Mouse (Mus musculus): Measurements from ENCODE around the gene Eef2. TPM values are rescaled to one million over a fixed set of nuclear protein-coding genes. Genes with fewer than 3 reads are reported as not detected.
A peak's percentile ranks its signal among the peaks of the same experiment; 100 is the strongest.
"Not testable (repeated sequence)": the region's sequence is repeated elsewhere in the genome, so short reads cannot be mapped to it uniquely, and the experiment has no call there.

Eef2 gene
- total RNA-seq, 2 experiments from 2014 or later, result 1,282 to 1,799 TPM

GRCm38 (mm10) chr10:81145307-81145706, 31.1 kb upstream of the Eef2 start:
- no peak for ATAC-seq (replicated peaks; ENCODE audit: low FRiP score, low TSS enrichment, poor library complexity, severe bottlenecking)

- no peak for ATAC-seq (replicated peaks; ENCODE audit: low FRiP score, low TSS enrichment, poor library complexity, severe bottlenecking)
Measured at GRCm38 (mm10) chr10:81145778-81146177, 30.7 kb upstream of the Eef2 start.

DNA sequence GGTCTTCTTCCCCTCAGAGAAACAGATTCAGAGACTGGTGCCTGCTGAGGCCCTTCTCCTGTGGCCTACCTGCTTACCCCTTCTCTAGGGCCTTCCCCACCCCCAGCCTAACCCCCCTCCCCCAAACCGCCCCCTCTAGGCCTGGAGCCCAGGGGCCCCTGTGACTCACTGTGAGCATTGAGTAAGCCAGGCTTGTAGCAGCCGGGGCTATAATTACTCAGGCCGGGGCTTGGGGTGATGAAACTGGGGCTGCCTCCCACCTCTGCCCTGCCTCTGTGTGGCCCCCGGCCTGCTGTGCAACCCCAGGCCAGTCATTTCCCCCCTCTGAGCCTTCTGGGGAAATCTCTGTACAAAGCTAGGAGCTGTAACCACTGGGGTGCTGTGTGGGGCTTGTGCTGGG, 30.1 kb upstream of the Eef2 start:
- no peak for ATAC-seq (replicated peaks; ENCODE audit: low FRiP score, low TSS enrichment, poor library complexity, severe bottlenecking)

DNA sequence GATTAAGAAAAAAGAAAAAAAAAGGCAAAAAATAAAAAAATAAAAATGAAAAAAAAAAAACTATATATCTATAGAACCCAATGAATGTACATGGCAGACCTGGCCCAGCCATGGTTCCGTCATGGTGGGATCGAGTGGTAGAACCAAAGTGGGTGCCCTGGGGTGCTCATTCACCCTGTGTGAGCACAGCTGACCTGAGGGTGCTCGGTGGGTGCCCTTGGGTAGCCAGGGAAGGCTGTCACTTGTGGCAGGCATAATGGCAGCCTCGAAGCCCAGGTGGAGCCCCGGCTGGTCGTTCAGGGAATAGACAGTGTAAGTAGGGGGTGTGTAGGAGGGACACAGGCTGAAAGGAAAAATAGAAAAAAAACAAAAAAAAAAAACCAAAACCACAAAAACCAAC, 25.2 kb upstream of the Eef2 start:
- no peak for ATAC-seq (replicated peaks; ENCODE audit: low FRiP score, low TSS enrichment, poor library complexity, severe bottlenecking)

- no peak for ATAC-seq (replicated peaks; ENCODE audit: low FRiP score, low TSS enrichment, poor library complexity, severe bottlenecking)
Measured at GRCm38 (mm10) chr10:81152609-81153008, 23.8 kb upstream of the Eef2 start.

DNA sequence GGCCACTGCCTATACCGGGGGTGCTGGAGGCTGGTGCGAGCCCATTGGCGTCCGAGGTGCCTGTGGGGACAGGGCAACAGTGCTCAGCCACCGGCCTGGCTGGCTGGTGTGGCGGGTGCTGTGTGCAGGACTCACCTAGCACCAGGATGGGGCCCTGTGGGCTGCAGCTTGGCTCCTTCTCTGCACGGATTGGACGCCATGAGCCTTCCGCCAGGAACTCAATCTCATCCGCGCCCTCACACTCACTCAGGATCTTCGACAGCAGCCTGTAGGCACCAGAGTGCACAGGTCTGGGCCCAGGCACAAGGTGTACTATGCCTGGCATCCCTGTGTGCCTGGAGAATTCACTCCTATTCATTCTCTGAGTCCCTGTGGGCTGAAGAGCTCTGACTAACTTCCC, 22.1 kb upstream of the Eef2 start:
- ATAC-seq (replicated peaks; ENCODE audit: low FRiP score, low TSS enrichment, poor library complexity, severe bottlenecking), result no peak

DNA sequence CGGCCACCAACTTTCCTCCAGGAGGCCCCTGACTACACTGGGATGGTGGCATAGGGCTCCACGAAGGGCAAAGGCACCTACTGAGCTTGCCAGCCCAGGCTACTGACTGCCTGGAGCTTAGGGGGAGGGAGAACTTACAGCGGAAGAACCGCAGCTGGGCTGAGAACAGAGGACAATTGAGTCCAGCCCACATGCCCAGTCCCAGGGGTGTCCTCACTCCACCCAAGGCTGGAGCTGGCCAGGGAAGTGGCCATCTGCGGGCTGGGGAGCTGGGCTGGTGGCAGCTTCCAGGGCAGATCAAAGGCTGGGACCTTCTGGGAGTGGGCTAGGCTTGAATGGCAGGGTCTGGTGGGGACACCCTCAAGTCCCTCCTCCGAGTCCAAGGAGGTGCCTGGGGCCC, 21.7 kb upstream of the Eef2 start:
- no peak for ATAC-seq (replicated peaks; ENCODE audit: low FRiP score, low TSS enrichment, poor library complexity, severe bottlenecking)

DNA sequence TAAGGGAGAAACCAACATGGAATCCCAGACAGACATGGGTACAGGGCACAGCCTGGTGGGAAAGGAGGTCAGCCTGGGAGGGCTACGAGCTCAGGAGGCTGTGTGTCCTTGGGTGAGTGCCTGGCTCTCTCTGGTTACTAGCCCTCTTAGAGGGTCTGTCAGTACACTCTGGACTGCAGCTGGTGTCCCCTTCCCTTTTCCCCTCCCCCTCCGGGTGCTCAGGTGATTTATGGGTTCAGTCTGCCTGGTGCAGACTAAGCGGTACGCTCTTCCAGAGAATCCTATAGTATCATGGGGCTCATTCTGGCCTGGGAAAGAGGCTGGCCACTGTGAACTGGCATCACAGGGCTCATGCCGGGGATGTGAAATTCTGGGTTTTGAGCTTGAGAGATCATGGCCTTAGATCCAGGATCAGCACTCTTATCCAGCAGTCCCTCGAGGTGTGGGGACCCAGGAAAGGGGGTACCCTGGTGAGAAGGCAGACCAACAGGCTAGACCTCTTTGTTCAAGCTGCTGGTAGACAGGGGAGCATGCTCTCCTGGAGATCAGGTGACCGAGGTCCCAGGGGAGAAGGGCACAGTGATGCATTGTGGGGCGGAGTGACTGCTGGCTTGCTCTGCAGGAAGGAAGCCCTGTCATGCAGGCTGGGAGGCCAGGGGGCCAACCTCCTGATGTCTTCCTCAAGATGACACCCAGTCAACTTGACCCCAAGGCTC, 14.7 kb upstream of the Eef2 start:
- no peak for ATAC-seq (replicated peaks; ENCODE audit: low FRiP score, low TSS enrichment, poor library complexity, severe bottlenecking)

DNA sequence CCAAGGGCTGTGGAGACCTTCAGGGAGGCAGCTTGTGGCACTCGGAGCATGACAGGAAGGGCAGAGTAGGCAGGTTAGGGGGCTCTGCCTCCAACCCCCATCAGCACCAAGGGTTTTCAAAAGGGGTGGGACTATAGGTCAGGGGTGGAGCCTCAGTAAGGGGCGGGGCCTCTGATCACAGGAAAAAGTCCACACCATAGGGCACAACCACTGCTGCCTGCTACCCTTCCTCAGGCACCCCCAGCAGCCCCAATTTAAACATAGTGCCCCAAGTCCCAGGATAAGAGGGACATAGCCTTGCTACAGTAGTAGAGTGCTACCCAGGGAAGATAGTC, 14.1 kb upstream of the Eef2 start:
- ATAC-seq (replicated peaks; ENCODE audit: low FRiP score, low TSS enrichment, poor library complexity, severe bottlenecking), result 0 out of 2 replicates have a peak, but pooled peaks have one; percentile 23

- ATAC-seq (replicated peaks; ENCODE audit: low FRiP score, low TSS enrichment, poor library complexity, severe bottlenecking), result no peak
Measured at GRCm38 (mm10) chr10:81165118-81165517, 11.3 kb upstream of the Eef2 start.

GRCm38 (mm10) chr10:81167200-81168086, 9.0 kb upstream of the Eef2 start, which contains the start of gene Pias4:
Gene Pias4 (minus strand): TSS chr10:81167923.
- ATAC-seq (replicated peaks; ENCODE audit: low FRiP score, low TSS enrichment, poor library complexity, severe bottlenecking), result peak; percentile 89

DNA sequence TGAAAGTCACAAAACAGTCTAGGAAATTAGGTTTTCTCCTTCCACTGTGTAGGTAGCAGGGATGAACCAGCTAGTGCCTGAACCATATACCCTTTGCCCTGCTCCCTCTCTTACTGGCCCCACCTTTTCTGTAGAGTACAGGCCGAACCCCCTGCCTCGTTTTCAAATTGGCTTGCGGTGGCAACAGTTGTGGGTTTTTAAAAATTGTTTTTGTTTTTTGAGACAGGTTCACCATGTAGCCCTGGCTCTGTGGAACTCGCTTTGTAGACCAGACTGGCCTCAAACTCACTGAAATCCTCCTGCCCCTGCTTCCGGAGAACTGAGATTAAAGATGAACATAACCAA, 8.4 kb upstream of the Eef2 start:
- peak; percentile 27 for ATAC-seq (replicated peaks; ENCODE audit: low FRiP score, low TSS enrichment, poor library complexity, severe bottlenecking)

DNA sequence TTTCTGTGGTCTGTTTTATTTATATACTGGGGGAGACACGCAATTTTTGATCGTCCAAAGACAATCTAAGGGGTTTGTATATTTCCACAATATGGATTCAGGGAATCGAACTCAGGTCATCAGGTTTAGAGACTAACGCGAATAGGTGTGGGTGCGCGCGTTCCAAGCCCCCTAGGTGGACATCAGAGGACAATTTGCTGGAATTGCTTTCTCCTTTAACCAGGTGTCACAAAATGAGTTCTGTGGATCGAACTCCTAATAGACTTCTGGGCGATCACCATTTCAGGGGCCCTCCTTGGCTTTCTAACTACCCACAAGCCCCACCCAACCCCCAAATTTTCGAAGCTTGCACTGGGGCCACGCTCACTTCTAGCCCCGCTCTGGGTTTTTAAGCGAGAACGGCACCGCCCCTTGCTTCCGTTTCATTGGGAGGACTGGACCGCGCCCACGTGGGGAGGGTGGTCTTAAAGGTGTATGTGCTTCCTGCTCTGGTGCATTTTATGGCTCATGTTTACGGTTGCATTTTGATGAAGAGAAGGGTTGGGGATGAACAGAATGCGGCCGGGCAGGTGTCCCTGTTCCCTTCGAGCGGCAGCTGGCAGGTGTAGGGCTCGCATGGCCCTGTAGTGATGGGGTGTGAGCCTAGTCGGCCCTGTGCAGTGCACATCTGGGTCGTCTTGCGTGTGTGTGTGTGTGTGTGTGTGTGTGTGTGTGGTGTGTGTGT, 7.7 kb upstream of the Eef2 start:
- peak; percentile 66 for ATAC-seq (replicated peaks; ENCODE audit: low FRiP score, low TSS enrichment, poor library complexity, severe bottlenecking)

DNA sequence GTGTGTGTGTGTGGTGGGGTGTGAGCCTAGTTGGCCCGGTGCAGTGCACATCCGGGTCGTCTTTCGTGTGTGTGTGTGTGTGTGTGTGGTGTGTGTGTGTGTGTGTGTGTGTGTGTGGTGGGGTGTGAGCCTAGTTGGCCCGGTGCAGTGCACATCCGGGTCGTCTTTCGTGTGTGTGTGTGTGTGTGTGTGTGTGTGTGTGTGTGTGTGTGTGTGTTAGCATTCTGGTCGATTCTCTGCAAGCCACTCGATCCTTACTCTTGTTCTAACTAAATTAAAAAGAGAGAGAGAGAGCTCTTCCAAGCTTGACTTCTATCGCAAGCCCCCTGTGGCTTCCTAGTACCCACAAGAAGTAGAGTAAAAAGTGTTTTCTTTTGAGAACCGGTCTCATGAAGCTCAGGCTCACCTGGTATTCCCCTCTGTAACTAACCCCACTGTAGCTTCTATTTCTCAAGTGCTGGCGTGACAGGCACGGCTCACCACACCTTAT, 7.0 kb upstream of the Eef2 start:
- not testable (repeated sequence) for ATAC-seq (replicated peaks; ENCODE audit: low FRiP score, low TSS enrichment, poor library complexity, severe bottlenecking)

DNA sequence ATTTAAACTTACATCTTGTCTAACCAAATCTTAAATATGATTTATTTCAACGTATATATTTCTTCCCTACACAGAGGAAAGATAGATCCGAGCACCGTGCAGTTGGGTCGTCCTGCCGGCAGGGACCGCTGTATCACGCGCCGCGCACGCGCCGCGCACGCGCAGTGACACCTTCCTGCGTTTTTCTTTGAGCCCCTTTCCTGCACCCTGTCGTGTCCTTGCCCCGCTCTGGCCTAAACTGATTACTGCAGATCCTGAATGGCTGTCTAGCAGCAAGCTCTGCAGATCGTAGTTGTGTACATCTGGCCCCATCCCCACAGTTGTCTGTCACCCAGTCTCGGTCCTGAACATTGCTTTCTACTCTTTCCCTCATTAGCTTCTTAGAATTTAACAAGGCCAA, 3.3 kb upstream of the Eef2 start:
- ATAC-seq (replicated peaks; ENCODE audit: low FRiP score, low TSS enrichment, poor library complexity, severe bottlenecking), result peak; percentile 41

DNA sequence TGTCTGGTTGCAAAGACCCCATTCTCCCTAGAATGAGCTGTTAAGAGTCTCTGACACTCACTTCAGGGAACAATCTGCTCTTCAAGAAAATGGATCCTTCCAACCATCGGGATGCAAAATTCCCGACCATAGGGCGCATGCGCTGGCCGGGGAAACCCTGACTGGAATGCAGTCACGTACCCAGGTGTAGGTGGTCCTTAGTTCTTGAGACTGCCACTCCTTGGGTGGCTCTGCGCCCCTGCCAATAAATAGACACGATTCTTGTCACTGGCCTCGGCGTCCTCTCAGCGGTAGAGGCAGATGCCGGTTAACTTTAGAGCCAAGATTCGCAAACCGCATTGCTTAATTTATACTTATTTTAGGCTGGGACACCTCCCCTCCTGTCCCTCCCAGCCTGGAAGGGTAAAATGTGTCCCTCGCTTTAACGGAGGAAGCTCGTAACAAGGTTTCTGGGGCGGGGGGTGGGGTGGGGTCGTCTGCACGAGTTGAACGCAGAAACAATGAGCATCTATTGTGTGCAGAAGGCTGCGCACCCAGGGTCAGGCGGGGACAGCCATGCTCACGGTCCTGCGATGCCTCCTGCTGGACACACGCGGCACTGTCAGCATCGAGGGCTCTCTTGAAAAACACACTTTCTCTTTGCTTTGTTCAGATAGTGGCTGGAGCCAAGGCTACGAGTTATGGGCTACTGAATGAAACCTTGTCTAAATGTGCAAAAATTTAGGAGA, 1.6 kb upstream of the Eef2 start:
- ATAC-seq (replicated peaks; ENCODE audit: low FRiP score, low TSS enrichment, poor library complexity, severe bottlenecking), result peak; percentile 62

GRCm38 (mm10) chr10:81175345-81175701, 1.1 kb upstream of the Eef2 start:
- ATAC-seq (replicated peaks; ENCODE audit: low FRiP score, low TSS enrichment, poor library complexity, severe bottlenecking), result not testable (repeated sequence)

GRCm38 (mm10) chr10:81175936-81176465, 430 bp upstream of the Eef2 start:
- ATAC-seq (replicated peaks; ENCODE audit: low FRiP score, low TSS enrichment, poor library complexity, severe bottlenecking), result no peak

DNA sequence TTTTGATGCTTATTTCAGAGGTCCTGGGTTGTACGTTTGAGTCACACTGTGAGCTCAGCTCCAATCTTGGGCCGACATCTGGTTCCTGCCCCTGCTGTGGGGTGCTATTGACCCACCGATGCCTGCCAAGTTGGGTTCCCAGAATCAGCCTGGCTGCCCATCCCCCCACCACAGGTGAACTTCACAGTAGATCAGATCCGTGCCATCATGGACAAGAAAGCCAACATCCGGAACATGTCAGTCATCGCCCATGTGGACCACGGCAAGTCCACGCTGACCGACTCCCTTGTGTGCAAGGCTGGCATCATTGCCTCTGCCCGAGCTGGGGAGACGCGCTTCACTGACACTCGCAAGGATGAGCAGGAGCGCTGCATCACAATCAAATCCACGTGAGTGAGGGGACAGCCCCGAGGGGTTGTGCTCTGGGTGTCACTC, 1.1 kb downstream of the Eef2 start:
- no peak for ATAC-seq (replicated peaks; ENCODE audit: low FRiP score, low TSS enrichment, poor library complexity, severe bottlenecking)

Data from megakaryocyte-erythroid progenitor cell, adult 5-6 weeks (primary cell).